Mouse (Mus musculus) stomach, embryonic 14.5 days (tissue): ENCODE data around the gene Tbc1d16. TPM values are rescaled to one million over a fixed set of nuclear protein-coding genes. Genes with fewer than 3 reads are reported as not detected.
"Not testable (repeated sequence)": the region's sequence is repeated elsewhere in the genome, so short reads cannot be mapped to it uniquely, and the experiment has no call there.

Experiments used
- ATAC-seq: fragments of 200-750 bp; cut with Nextera tagmentation; 2 replicates; pipeline ENCODE4 v1.8.0; 2017; ENCODE audit warnings: low read depth, moderate TSS enrichment; ENCODE audit not compliant: insufficient number of reproducible peaks, insufficient read depth, low FRiP score
- H3K27ac ChIP-seq: fragments of 300-500 bp; sonication (generic); 2 replicates; pipeline ENCODE4 v1.5.1; 2014; ENCODE audit warnings: mild to moderate bottlenecking, low read length, moderate library complexity, mixed read lengths
- H3K27me3 ChIP-seq: fragments of 300-500 bp; sonication (generic); 2 replicates; pipeline ENCODE4 v1.6.1; 2014; ENCODE audit warnings: low read length, control low read depth, mixed read lengths; ENCODE audit not compliant: control insufficient read depth, insufficient read depth
- H3K36me3 ChIP-seq: fragments of 300-500 bp; sonication (generic); 2 replicates; pipeline ENCODE4 v1.6.1; 2014; ENCODE audit warnings: mild to moderate bottlenecking, control low read depth, low read length, moderate library complexity, mixed read lengths; ENCODE audit not compliant: control insufficient read depth, insufficient read depth
- H3K4me1 ChIP-seq: fragments of 300-500 bp; sonication (generic); 2 replicates; pipeline ENCODE4 v1.6.1; 2014; ENCODE audit warnings: low read length, control low read depth, mixed read lengths; ENCODE audit not compliant: control insufficient read depth, insufficient read depth
- H3K4me2 ChIP-seq: fragments of 300-500 bp; sonication (generic); replicated peaks from 2 replicates; pipeline ENCODE4 v1.6.1; 2014; ENCODE audit warnings: low read depth, low read length, control low read depth
- H3K4me3 ChIP-seq: fragments of 300-500 bp; sonication (generic); 2 replicates; pipeline ENCODE4 v1.5.1; 2014; ENCODE audit warnings: low read depth, low read length, control low read depth
- H3K9ac ChIP-seq: fragments of 300-500 bp; sonication (generic); replicated peaks from 2 replicates; pipeline ENCODE4 v1.6.1; 2014; ENCODE audit warnings: low read depth, mild to moderate bottlenecking, control low read depth, low read length, moderate library complexity, mixed read lengths
- H3K9me3 ChIP-seq: fragments of 300-500 bp; sonication (generic); 2 replicates; pipeline ENCODE4 v1.6.1; 2016; ENCODE audit warnings: low read depth, low read length, control low read depth; ENCODE audit not compliant: control insufficient read depth
- WGBS: fragments of 180-500 bp; shearing (Covaris S2); extraction: QIAGEN DNeasy Blood & Tissue Kit; methylation state at CpG from one replicate; pipeline ENCODE4 v1.1.7; 2014; 5-methylcytosine and 5-hydroxymethylcytosine counted together
- polyA plus RNA-seq: library from polyadenylated mRNA; unstranded; fragments of >200 nt; fragmentation: Nextera tagmentation; extraction: Ambion mirVana; gene quantifications from 2 replicates; pipeline ENCODE4 v1.2.1, GENCODE M21; 2014

The Tbc1d16 gene
- polyA plus RNA-seq, 1 experiment from 2014 or later = 14.8 TPM

- ATAC-seq = no peak
- no peaks in the 10 kb centered on the region for H3K36me3 ChIP-seq
- no peak overlapping the region for H3K4me3 ChIP-seq
- WGBS = 26% methylated on average over 8 of the region's 8 CpGs
- no peak overlapping the region for H3K4me2 ChIP-seq
- no peaks in the 10 kb centered on the region for H3K27me3 ChIP-seq
- no peaks in the 10 kb centered on the region for H3K4me1 ChIP-seq
- no peaks in the 10 kb centered on the region for H3K9me3 ChIP-seq
- H3K9ac ChIP-seq = no peak overlapping the region
- no peak overlapping the region for H3K27ac ChIP-seq
Measured at GRCm38 (mm10) chr11:119105748-119106147, 122.6 kb downstream of the Tbc1d16 start.

- Histone ChIP-seq H3K9me3 (no peaks in the 10 kb centered on the region), H3K4me2 (no peak overlapping the region), H3K9ac (no peak overlapping the region), H3K36me3 (no peaks in the 10 kb centered on the region), H3K4me1 (no peaks in the 10 kb centered on the region), H3K27ac (no peak overlapping the region), H3K27me3 (no peaks in the 10 kb centered on the region), H3K4me3 (no peak overlapping the region)
- no peak for ATAC-seq
- 61% methylated on average over 7 of the region's 7 CpGs for WGBS
Measured at GRCm38 (mm10) chr11:119105071-119105609, 123.2 kb downstream of the Tbc1d16 start.

- no peaks in the 10 kb centered on the region for H3K36me3 ChIP-seq
- WGBS = 79% methylated on average over 3 of the region's 3 CpGs
Measured at GRCm38 (mm10) chr11:119103991-119104390, 124.3 kb downstream of the Tbc1d16 start.

GRCm38 (mm10) chr11:119100355-119100754, 127.9 kb downstream of the Tbc1d16 start:
- H3K27me3 ChIP-seq, H3K27ac ChIP-seq, H3K9ac ChIP-seq, H3K4me1 ChIP-seq, H3K4me2 ChIP-seq, ATAC-seq, H3K4me3 ChIP-seq, H3K36me3 ChIP-seq, H3K9me3 ChIP-seq: not testable (repeated sequence)
- 68% methylated on average over 4 of the region's 4 CpGs for WGBS

More at GRCm38 (mm10) chr11:119103991-119104390, 124.3 kb downstream of the Tbc1d16 start:
- no peak overlapping the region for H3K4me2 ChIP-seq
- no peaks in the 10 kb centered on the region for H3K27me3 ChIP-seq
- H3K4me1 ChIP-seq = no peaks in the 10 kb centered on the region
- ATAC-seq = no peak
- H3K4me3 ChIP-seq = no peak overlapping the region
- no peak overlapping the region for H3K9ac ChIP-seq
- H3K9me3 ChIP-seq = no peaks in the 10 kb centered on the region
- no peak overlapping the region for H3K27ac ChIP-seq

GRCm38 (mm10) chr11:119098202-119098601, 130.1 kb downstream of the Tbc1d16 start:
- H3K9me3 ChIP-seq = no peaks in the 10 kb centered on the region

GRCm38 (mm10) chr11:119095441-119095840, 132.9 kb downstream of the Tbc1d16 start:
- no peak overlapping the region for H3K4me2 ChIP-seq
- no peaks in the 10 kb centered on the region for H3K36me3 ChIP-seq
- H3K9ac ChIP-seq = no peak overlapping the region
- 33% methylated on average over 3 of the region's 3 CpGs for WGBS
- H3K4me3 ChIP-seq = no peak overlapping the region
- no peak overlapping the region for H3K27ac ChIP-seq
- no peaks in the 10 kb centered on the region for H3K9me3 ChIP-seq
- no peaks in the 10 kb centered on the region for H3K27me3 ChIP-seq
- peaks cover 9% of the 10 kb centered on the region; the same call in 1 of the 2 replicates for H3K4me1 ChIP-seq
- ATAC-seq = no peak

More at GRCm38 (mm10) chr11:119098202-119098601, 130.1 kb downstream of the Tbc1d16 start:
- 0 out of 2 replicates have a peak, but pooled peaks cover 4% of the 10 kb centered on the region for H3K4me1 ChIP-seq
- 77% methylated on average over 4 of the region's 4 CpGs for WGBS
- no peak for ATAC-seq
- H3K27ac ChIP-seq = no peak overlapping the region
- H3K4me2 ChIP-seq = no peak overlapping the region
- no peak overlapping the region for H3K4me3 ChIP-seq
- no peaks in the 10 kb centered on the region for H3K36me3 ChIP-seq
- H3K27me3 ChIP-seq = no peaks in the 10 kb centered on the region
- H3K9ac ChIP-seq = no peak overlapping the region

GRCm38 (mm10) chr11:119093322-119093721, 135.0 kb downstream of the Tbc1d16 start:
- H3K4me1 ChIP-seq = peaks cover 19% of the 10 kb centered on the region; the same call in 1 of the 2 replicates
- no peak overlapping the region for H3K4me2 ChIP-seq
- no peak overlapping the region for H3K4me3 ChIP-seq
- no peak for ATAC-seq
- no peak overlapping the region for H3K27ac ChIP-seq
- no peaks in the 10 kb centered on the region for H3K9me3 ChIP-seq
- peaks cover 10% of the 10 kb centered on the region; the same call in 1 of the 2 replicates for H3K27me3 ChIP-seq
- 53% methylated on average over 1 of the region's 1 CpGs for WGBS
- no peaks in the 10 kb centered on the region for H3K36me3 ChIP-seq
- no peak overlapping the region for H3K9ac ChIP-seq
